Mouse (Mus musculus) gastrocnemius, postnatal 10 days (tissue): ENCODE data around the gene Klf4. TPM values are rescaled to one million over a fixed set of nuclear protein-coding genes. Genes with fewer than 3 reads are reported as not detected.
A peak's percentile ranks its signal among the peaks of the same experiment; 100 is the strongest.

ENCODE experiments used
- DNase-seq: peaks from one replicate; pipeline ENCODE4 v3.0.0; 2021; ENCODE audit warnings: mixed read lengths
- long read RNA-seq, 2 experiments: library from polyadenylated mRNA; stranded (forward); transcript quantifications; one replicate each; pipeline ENCODE4 v2.0.0; 2021
- total RNA-seq, 2 experiments: library from RNA; stranded (reverse); gene quantifications; 2 replicates each; pipeline ENCODE4 v1.2.3; 2021

The Klf4 gene
- total RNA-seq, result 10 to 100 TPM; 19.3 to 21.8 TPM
- long read RNA-seq, experiment 1, transcript Klf4-201 (5 exons, 3,029 nt), result major isoform, 11 of 13 reads
- long read RNA-seq, experiment 1, partial matches to known transcripts, result 2 of 13 reads
- long read RNA-seq, experiment 1, other reads (novel, unspliced or antisense), result 0 of 13 reads
- long read RNA-seq, experiment 2, transcript Klf4-201 (5 exons, 3,029 nt), result major isoform, 16 of 18 reads
- long read RNA-seq, experiment 2, partial matches to known transcripts, result 1 of 18 reads
- long read RNA-seq, experiment 2, other reads (novel, unspliced or antisense), result 1 of 18 reads

- DNase-seq, result peak; percentile 94
Measured at GRCm38 (mm10) chr4:55532407-55533195, at the start of gene Klf4. TSS of gene Klf4 (minus strand) at chr4:55532466.

GRCm38 (mm10) chr4:55571432-55571831, 39.2 kb upstream of the Klf4 start:
- no peak for DNase-seq

GRCm38 (mm10) chr4:55567986-55568385, 35.7 kb upstream of the Klf4 start:
- DNase-seq, result no peak

- no peak for DNase-seq
Measured at GRCm38 (mm10) chr4:55567575-55567974, 35.3 kb upstream of the Klf4 start.

GRCm38 (mm10) chr4:55564317-55564716, 32.1 kb upstream of the Klf4 start:
- DNase-seq, result no peak

GRCm38 (mm10) chr4:55563050-55563449, 30.8 kb upstream of the Klf4 start:
- no peak for DNase-seq

- DNase-seq, result no peak
Measured at GRCm38 (mm10) chr4:55562062-55562461, 29.8 kb upstream of the Klf4 start.

GRCm38 (mm10) chr4:55546869-55547268, 14.6 kb upstream of the Klf4 start:
- no peak for DNase-seq

- no peak for DNase-seq
Measured at GRCm38 (mm10) chr4:55542753-55543152, 10.5 kb upstream of the Klf4 start.

- no peak for DNase-seq
Measured at GRCm38 (mm10) chr4:55541654-55542053, 9.4 kb upstream of the Klf4 start.

GRCm38 (mm10) chr4:55541221-55541620, 9.0 kb upstream of the Klf4 start:
- no peak for DNase-seq

GRCm38 (mm10) chr4:55535012-55535411, 2.7 kb upstream of the Klf4 start:
- DNase-seq, result no peak

GRCm38 (mm10) chr4:55534510-55534909, 2.2 kb upstream of the Klf4 start:
- DNase-seq, result no peak

GRCm38 (mm10) chr4:55533803-55534254, 1.6 kb upstream of the Klf4 start:
- DNase-seq, result peak; percentile 24

- DNase-seq, result no peak
Measured at GRCm38 (mm10) chr4:55533196-55533802, 1.0 kb upstream of the Klf4 start.

- DNase-seq, result no peak
Measured at GRCm38 (mm10) chr4:55531856-55532406, 335 bp downstream of the Klf4 start.

- peak; percentile 57 for DNase-seq
Measured at GRCm38 (mm10) chr4:55531096-55531855, 990 bp downstream of the Klf4 start.

- peak; percentile 35 for DNase-seq
Measured at GRCm38 (mm10) chr4:55530731-55531095, 1.6 kb downstream of the Klf4 start.

- peak; percentile 69 for DNase-seq
Measured at GRCm38 (mm10) chr4:55530236-55530635, 2.0 kb downstream of the Klf4 start.

- no peak for DNase-seq
Measured at GRCm38 (mm10) chr4:55528404-55528803, 3.9 kb downstream of the Klf4 start.

- no peak for DNase-seq
Measured at GRCm38 (mm10) chr4:55527931-55528330, 4.3 kb downstream of the Klf4 start.
